In the genomic region with DNA sequence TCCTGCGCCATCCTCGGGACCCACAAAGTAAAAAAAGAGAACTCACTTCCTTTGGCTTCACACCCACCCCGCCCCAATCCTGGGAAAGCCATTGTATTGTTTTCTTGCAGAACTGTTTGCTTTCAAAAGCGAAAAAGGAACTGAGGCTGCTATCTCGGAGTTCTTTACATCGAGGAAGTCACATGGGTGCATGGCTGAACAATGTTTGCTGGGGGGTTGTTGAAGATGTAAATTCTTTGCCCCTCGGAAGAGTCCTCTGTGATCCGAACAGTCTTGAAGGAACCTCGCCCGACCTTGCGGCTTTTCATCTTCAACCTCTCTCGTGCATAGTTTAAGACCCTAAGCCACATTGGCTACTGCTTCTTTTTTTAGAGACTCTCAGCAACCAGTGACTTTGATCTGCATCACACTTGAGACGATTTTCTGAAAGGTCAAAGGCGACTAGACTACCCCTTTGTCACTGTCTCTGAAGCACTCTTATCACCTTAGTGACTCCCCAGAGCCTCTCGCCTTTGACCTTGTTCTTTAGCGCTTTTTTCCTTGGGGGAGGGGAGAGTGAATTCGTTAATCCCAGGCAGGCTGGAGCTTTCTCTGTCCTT, we compare ENCODE assay signal across 8 mouse cellular contexts.
DNase-seq lines count a peak whose midpoint lies in the region; ATAC-seq lines count a peak whose summit lies in the region.

No protein-coding gene starts in this region.

- H3K27ac ChIP-seq in hindbrain, embryonic 14.5 days, result peak overlapping the region; percentile 33; the same call in 1 of the 2 replicates
- H3K27ac ChIP-seq in midbrain, embryonic 15.5 days, result peak overlapping the region; percentile 10; the same call in 1 of the 2 replicates

- no peaks in the 10 kb centered on the region for H3K9me3 ChIP-seq in hindbrain, embryonic 14.5 days (ENCODE audit: control insufficient read depth, low read length)
- no peaks in the 10 kb centered on the region for H3K9me3 ChIP-seq in midbrain, embryonic 15.5 days

- WGBS in hindbrain, embryonic 14.5 days, result 3% methylated on average over 17 of the region's 17 CpGs
- WGBS in midbrain, embryonic 15.5 days, result 1% methylated on average over 17 of the region's 17 CpGs

- H3K9ac ChIP-seq in hindbrain, embryonic 14.5 days, result peak overlapping the region; percentile 41
- H3K9ac ChIP-seq in midbrain, embryonic 15.5 days, result peak overlapping the region; percentile 31; the same call in 1 of the 2 replicates

- H3K4me1 ChIP-seq in hindbrain, embryonic 14.5 days (replicated peaks; ENCODE audit: control insufficient read depth, insufficient read depth, low read length), result peaks cover 12% of the 10 kb centered on the region; the same call in 1 of the 2 replicates
- peaks cover 11% of the 10 kb centered on the region for H3K4me1 ChIP-seq in midbrain, embryonic 15.5 days

- no peaks in the 10 kb centered on the region for H3K27me3 ChIP-seq in hindbrain, embryonic 14.5 days (ENCODE audit: control insufficient read depth, insufficient read depth, low read length)
- H3K27me3 ChIP-seq in midbrain, embryonic 15.5 days (replicated peaks), result no peaks in the 10 kb centered on the region

- no peaks in the 10 kb centered on the region for H3K36me3 ChIP-seq in hindbrain, embryonic 14.5 days (replicated peaks; ENCODE audit: control insufficient read depth, insufficient read depth)
- no peaks in the 10 kb centered on the region for H3K36me3 ChIP-seq in midbrain, embryonic 15.5 days (replicated peaks)

- peak; percentile 25 for ATAC-seq in CD4-positive, CD25-positive, alpha-beta regulatory T cell, adult 4 months
- ATAC-seq in hindbrain, embryonic 14.5 days (ENCODE audit: low FRiP score), result peak; percentile 40; the same call in 1 of the 2 replicates
- peak; percentile 51 for ATAC-seq in midbrain, embryonic 15.5 days (replicated peaks)

- H3K4me3 ChIP-seq in hindbrain, embryonic 14.5 days (replicated peaks; ENCODE audit: low read length), result peak overlapping the region; percentile 33
- H3K4me3 ChIP-seq in midbrain, embryonic 15.5 days, result peak overlapping the region; percentile 41

- peak; percentile 68 for DNase-seq in adrenal gland, postnatal 10 days
- peak; percentile 38 for DNase-seq in forelimb bud, embryonic 11.5 days (ENCODE audit: low read depth, low spot score)
- DNase-seq in hindbrain, embryonic 14.5 days (ENCODE audit: low spot score), result no peak
- peak; percentile 24 for DNase-seq in liver
- DNase-seq in thymus, adult 18-20 months, result peak; percentile 7 to 38
- no peak for DNase-seq in urinary bladder, adult 2 months (ENCODE audit: low spot score)

- peak overlapping the region; percentile 69 for H3K4me2 ChIP-seq in hindbrain, embryonic 14.5 days (replicated peaks)
- H3K4me2 ChIP-seq in midbrain, embryonic 15.5 days, result peak overlapping the region; percentile 76

Comparison
In these comparisons a context has a peak if more than half of its experiments do, and no peak if none do; other contexts are left out.
1. DNase-seq: peak in adrenal gland, postnatal 10 days (single experiment), forelimb bud, embryonic 11.5 days (single experiment), liver (single experiment) and thymus, adult 18-20 months (2 of 2); none in hindbrain, embryonic 14.5 days (single experiment) and urinary bladder, adult 2 months (single experiment).
2. Peak in every context shown above with its lines, with median percentiles within 50 percentile points of each other: ATAC-seq.